Mouse (Mus musculus): ENCODE results near the gene Cul1. TPM values are rescaled to one million over a fixed set of nuclear protein-coding genes. Genes with fewer than 3 reads are reported as not detected.

Gene Cul1
- polyA plus RNA-seq, 1 experiment from 2014 or later, result 132 TPM

DNA sequence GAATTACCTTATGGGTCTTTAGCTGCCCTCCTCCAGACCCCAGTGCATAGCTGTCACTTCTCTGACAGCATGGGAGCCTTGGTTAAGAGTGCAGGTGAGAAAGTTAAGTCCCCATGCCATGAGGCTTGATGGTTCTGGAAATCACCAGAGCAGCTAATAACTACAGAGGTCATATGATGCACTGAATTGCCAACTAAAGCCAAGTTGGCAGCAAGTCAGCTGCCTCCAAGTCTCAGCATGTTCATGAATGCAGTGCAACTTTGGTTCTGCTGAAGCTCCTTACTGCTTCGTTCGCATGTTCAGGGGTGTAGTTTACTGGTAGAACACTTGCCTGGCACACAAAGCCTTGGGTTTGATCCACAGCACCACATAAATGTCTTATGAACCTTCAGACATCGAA is 69.2 kb downstream of the Cul1 start:
- 96% methylated on average over 3 of the region's 3 CpGs for WGBS
- no peak for ATAC-seq (ENCODE audit: low read depth)
- H3K9ac ChIP-seq (ENCODE audit: low read depth, low read length), result no peak overlapping the region
- H3K9me3 ChIP-seq (ENCODE audit: control insufficient read depth, low read length), result no peaks in the 10 kb centered on the region
- peaks cover 93% of the 10 kb centered on the region for H3K36me3 ChIP-seq (ENCODE audit: control insufficient read depth, insufficient read depth, low read length)
- no peaks in the 10 kb centered on the region for H3K27me3 ChIP-seq (replicated peaks; ENCODE audit: control insufficient read depth, insufficient read depth, low read length)
- no peak for DNase-seq (ENCODE audit: low spot score)
- no peak overlapping the region for H3K4me3 ChIP-seq (ENCODE audit: low read depth, low read length)
- H3K4me2 ChIP-seq (ENCODE audit: low read depth, low read length), result no peak overlapping the region
- H3K27ac ChIP-seq (replicated peaks; ENCODE audit: low read depth, low read length), result no peak overlapping the region
- H3K4me1 ChIP-seq (ENCODE audit: control insufficient read depth, insufficient read depth, low read length), result no peaks in the 10 kb centered on the region

DNA sequence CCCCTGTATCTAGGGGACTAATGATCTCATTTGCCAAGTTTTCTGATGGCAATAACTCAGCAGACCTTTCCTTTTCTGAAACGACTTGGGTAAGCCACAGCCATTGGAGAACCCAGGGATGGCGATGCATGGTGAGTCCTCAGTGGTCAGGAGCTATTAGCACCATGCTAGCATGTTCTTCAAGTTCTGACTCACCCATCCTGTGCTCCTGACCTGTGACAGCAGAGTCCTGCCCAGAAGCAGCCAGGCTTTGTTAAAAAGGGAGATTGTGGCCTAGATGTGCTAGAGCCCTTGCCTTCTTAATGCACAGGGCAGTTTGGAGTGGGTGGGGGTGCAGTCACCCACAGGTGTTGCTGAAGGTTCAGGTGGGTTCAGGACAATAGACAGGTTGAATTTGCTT is 71.8 kb downstream of the Cul1 start:
- Histone ChIP-seq H3K4me3 (ENCODE audit: low read depth, low read length) (no peak overlapping the region), H3K36me3 (ENCODE audit: control insufficient read depth, insufficient read depth, low read length) (peaks cover 95% of the 10 kb centered on the region), H3K4me2 (ENCODE audit: low read depth, low read length) (no peak overlapping the region), H3K27me3 (replicated peaks; ENCODE audit: control insufficient read depth, insufficient read depth, low read length) (no peaks in the 10 kb centered on the region), H3K9ac (ENCODE audit: low read depth, low read length) (no peak overlapping the region), H3K4me1 (ENCODE audit: control insufficient read depth, insufficient read depth, low read length) (no peaks in the 10 kb centered on the region), H3K27ac (replicated peaks; ENCODE audit: low read depth, low read length) (no peak overlapping the region), H3K9me3 (ENCODE audit: control insufficient read depth, low read length) (no peaks in the 10 kb centered on the region)
- 91% methylated on average over 2 of the region's 2 CpGs for WGBS
- DNase-seq (ENCODE audit: low spot score), result no peak
- no peak for ATAC-seq (ENCODE audit: low read depth)

DNA sequence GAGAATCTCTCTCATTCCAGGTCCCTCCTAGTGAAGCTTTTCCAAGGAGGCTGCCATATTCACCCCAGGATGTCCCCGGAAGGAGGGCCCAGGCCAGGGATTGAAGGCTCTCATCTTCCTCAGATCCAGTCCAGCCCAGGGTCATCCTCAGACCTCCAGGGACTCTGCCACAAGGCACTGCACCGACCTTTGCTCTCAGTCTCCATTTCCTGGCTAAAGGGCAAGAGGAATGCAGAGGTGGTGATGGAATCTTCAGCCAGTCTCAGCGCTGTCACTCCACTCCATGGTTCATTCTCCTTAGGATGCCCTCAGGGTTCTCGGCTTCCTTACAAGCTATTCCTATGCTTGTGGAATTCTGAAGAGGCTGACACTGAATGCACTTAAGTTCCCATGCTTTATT is 73.2 kb downstream of the Cul1 start:
- Histone ChIP-seq H3K36me3 (ENCODE audit: control insufficient read depth, insufficient read depth, low read length) (peaks cover 97% of the 10 kb centered on the region), H3K27me3 (replicated peaks; ENCODE audit: control insufficient read depth, insufficient read depth, low read length) (no peaks in the 10 kb centered on the region), H3K9me3 (ENCODE audit: control insufficient read depth, low read length) (no peaks in the 10 kb centered on the region), H3K4me3 (ENCODE audit: low read depth, low read length) (no peak overlapping the region), H3K27ac (replicated peaks; ENCODE audit: low read depth, low read length) (no peak overlapping the region), H3K4me2 (ENCODE audit: low read depth, low read length) (no peak overlapping the region), H3K9ac (ENCODE audit: low read depth, low read length) (no peak overlapping the region), H3K4me1 (ENCODE audit: control insufficient read depth, insufficient read depth, low read length) (no peaks in the 10 kb centered on the region)
- ATAC-seq (ENCODE audit: low read depth) (no peak), DNase-seq (ENCODE audit: low spot score) (no peak)
- 63% methylated on average over 4 of the region's 4 CpGs for WGBS

DNA sequence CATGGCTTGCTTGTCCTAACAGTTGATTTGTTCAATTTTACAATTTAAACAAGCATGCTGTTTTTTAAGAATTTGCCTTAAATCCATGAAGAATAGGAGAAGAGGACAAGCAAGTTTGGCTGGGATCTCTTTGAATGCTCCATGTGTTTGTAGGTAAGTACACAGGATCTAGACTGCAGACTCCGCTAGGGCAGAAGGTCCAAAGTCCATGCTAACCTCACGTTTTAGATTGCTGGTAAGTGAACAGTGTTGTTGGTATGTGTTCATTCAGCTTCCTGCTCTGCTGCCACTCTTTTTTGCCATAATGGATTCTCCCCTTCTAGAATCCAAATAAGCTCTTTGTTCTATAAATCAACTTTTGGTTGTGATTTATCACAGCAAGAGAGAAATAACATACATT is 73.9 kb downstream of the Cul1 start:
- Histone ChIP-seq H3K4me1 (ENCODE audit: control insufficient read depth, insufficient read depth, low read length) (no peaks in the 10 kb centered on the region), H3K36me3 (ENCODE audit: control insufficient read depth, insufficient read depth, low read length) (peaks cover 95% of the 10 kb centered on the region), H3K4me3 (ENCODE audit: low read depth, low read length) (no peak overlapping the region), H3K4me2 (ENCODE audit: low read depth, low read length) (no peak overlapping the region), H3K9ac (ENCODE audit: low read depth, low read length) (no peak overlapping the region), H3K9me3 (ENCODE audit: control insufficient read depth, low read length) (no peaks in the 10 kb centered on the region), H3K27ac (replicated peaks; ENCODE audit: low read depth, low read length) (no peak overlapping the region), H3K27me3 (replicated peaks; ENCODE audit: control insufficient read depth, insufficient read depth, low read length) (no peaks in the 10 kb centered on the region)
- DNase-seq (ENCODE audit: low spot score) (no peak), ATAC-seq (ENCODE audit: low read depth) (no peak)
- 75% methylated on average over 2 of the region's 2 CpGs for WGBS

DNA sequence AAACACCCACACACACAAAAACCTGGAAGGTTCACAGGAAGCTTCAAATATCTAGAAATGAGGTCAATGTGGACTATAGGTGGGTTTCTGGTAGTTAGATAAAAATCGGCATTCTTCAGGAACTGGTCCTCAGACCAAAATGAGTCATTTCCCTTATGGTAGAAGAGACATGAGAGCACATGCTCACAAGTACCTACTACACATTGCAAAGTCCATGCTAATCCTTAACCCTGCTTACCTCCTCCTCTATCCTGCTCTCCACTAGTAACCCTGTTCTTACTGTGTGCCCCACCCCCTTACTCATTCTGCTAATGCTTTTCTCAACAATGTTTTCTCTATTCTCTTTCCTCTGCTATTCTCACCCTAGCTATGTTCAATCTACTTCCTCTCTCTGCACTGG is 74.5 kb downstream of the Cul1 start:
- DNase-seq (ENCODE audit: low spot score) (no peak), ATAC-seq (ENCODE audit: low read depth) (no peak)
- Histone ChIP-seq H3K9ac (ENCODE audit: low read depth, low read length) (no peak overlapping the region), H3K36me3 (ENCODE audit: control insufficient read depth, insufficient read depth, low read length) (peaks cover 96% of the 10 kb centered on the region), H3K27me3 (replicated peaks; ENCODE audit: control insufficient read depth, insufficient read depth, low read length) (no peaks in the 10 kb centered on the region), H3K4me2 (ENCODE audit: low read depth, low read length) (no peak overlapping the region), H3K9me3 (ENCODE audit: control insufficient read depth, low read length) (no peaks in the 10 kb centered on the region), H3K4me1 (ENCODE audit: control insufficient read depth, insufficient read depth, low read length) (no peaks in the 10 kb centered on the region), H3K27ac (replicated peaks; ENCODE audit: low read depth, low read length) (no peak overlapping the region), H3K4me3 (ENCODE audit: low read depth, low read length) (no peak overlapping the region)
- 85% methylated on average over 1 of the region's 1 CpGs for WGBS

GRCm38 (mm10) chr6:47532547-47532946 is 79.3 kb downstream of the Cul1 start:
- Histone ChIP-seq H3K27me3 (replicated peaks; ENCODE audit: control insufficient read depth, insufficient read depth, low read length) (no peaks in the 10 kb centered on the region), H3K4me2 (ENCODE audit: low read depth, low read length) (no peak overlapping the region), H3K9me3 (ENCODE audit: control insufficient read depth, low read length) (no peaks in the 10 kb centered on the region), H3K4me1 (ENCODE audit: control insufficient read depth, insufficient read depth, low read length) (no peaks in the 10 kb centered on the region), H3K9ac (ENCODE audit: low read depth, low read length) (no peak overlapping the region), H3K4me3 (ENCODE audit: low read depth, low read length) (no peak overlapping the region), H3K36me3 (ENCODE audit: control insufficient read depth, insufficient read depth, low read length) (peaks cover 90% of the 10 kb centered on the region), H3K27ac (replicated peaks; ENCODE audit: low read depth, low read length) (0 out of 2 replicates have a peak overlapping the region, but pooled peaks have one; percentile 6)
- DNase-seq (ENCODE audit: low spot score) (no peak), ATAC-seq (ENCODE audit: low read depth) (no peak)
- 56% methylated on average over 1 of the region's 1 CpGs for WGBS

DNA sequence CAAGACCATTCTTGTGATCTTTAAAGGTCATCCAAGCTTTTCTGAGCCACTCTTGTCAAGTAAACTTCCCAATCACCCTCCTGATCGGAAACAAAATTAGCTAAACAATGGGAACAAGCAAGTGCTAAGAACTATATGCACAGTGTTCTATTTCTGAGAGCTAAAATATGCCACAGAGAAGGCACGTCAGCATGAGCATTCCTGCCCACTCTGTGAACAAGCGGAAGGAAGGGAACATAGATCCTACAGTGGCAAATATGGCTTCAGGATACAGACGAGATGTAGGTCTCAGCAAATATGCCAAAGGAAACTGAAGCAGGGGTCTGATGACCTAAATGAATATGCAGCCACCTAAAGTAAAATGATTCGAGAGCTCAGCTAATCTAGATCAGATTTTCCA is 82.1 kb downstream of the Cul1 start:
- Histone ChIP-seq H3K4me3 (ENCODE audit: low read depth, low read length) (no peak overlapping the region), H3K9me3 (ENCODE audit: control insufficient read depth, low read length) (no peaks in the 10 kb centered on the region), H3K36me3 (ENCODE audit: control insufficient read depth, insufficient read depth, low read length) (peaks cover 66% of the 10 kb centered on the region), H3K9ac (ENCODE audit: low read depth, low read length) (no peak overlapping the region), H3K4me2 (ENCODE audit: low read depth, low read length) (no peak overlapping the region), H3K27me3 (replicated peaks; ENCODE audit: control insufficient read depth, insufficient read depth, low read length) (no peaks in the 10 kb centered on the region), H3K27ac (replicated peaks; ENCODE audit: low read depth, low read length) (no peak overlapping the region), H3K4me1 (ENCODE audit: control insufficient read depth, insufficient read depth, low read length) (no peaks in the 10 kb centered on the region)
- WGBS, result 81% methylated on average over 5 of the region's 5 CpGs
- DNase-seq (ENCODE audit: low spot score) (no peak), ATAC-seq (ENCODE audit: low read depth) (no peak)

GRCm38 (mm10) chr6:47552280-47552679 is 99.1 kb downstream of the Cul1 start:
- no peak overlapping the region for H3K4me2 ChIP-seq (ENCODE audit: low read depth, low read length)
- H3K9me3 ChIP-seq (ENCODE audit: control insufficient read depth, low read length), result no peaks in the 10 kb centered on the region
- H3K27me3 ChIP-seq (replicated peaks; ENCODE audit: control insufficient read depth, insufficient read depth, low read length), result no peaks in the 10 kb centered on the region
- H3K27ac ChIP-seq (replicated peaks; ENCODE audit: low read depth, low read length), result no peak overlapping the region
- H3K4me3 ChIP-seq (ENCODE audit: low read depth, low read length), result no peak overlapping the region
- H3K9ac ChIP-seq (ENCODE audit: low read depth, low read length), result no peak overlapping the region
- H3K4me1 ChIP-seq (ENCODE audit: control insufficient read depth, insufficient read depth, low read length), result no peaks in the 10 kb centered on the region
- ATAC-seq (ENCODE audit: low read depth) (no peak), DNase-seq (ENCODE audit: low spot score) (no peak)
- WGBS, result 89% methylated on average over 4 of the region's 4 CpGs
- H3K36me3 ChIP-seq (ENCODE audit: control insufficient read depth, insufficient read depth, low read length), result peaks cover 92% of the 10 kb centered on the region

GRCm38 (mm10) chr6:47559287-47559686 is 106.1 kb downstream of the Cul1 start:
- H3K4me1 ChIP-seq (ENCODE audit: control insufficient read depth, insufficient read depth, low read length), result no peaks in the 10 kb centered on the region
- H3K36me3 ChIP-seq (ENCODE audit: control insufficient read depth, insufficient read depth, low read length), result peaks cover 83% of the 10 kb centered on the region
- no peak overlapping the region for H3K27ac ChIP-seq (replicated peaks; ENCODE audit: low read depth, low read length)
- H3K4me3 ChIP-seq (ENCODE audit: low read depth, low read length), result no peak overlapping the region
- H3K9ac ChIP-seq (ENCODE audit: low read depth, low read length), result no peak overlapping the region
- ATAC-seq (ENCODE audit: low read depth) (no peak), DNase-seq (ENCODE audit: low spot score) (no peak)
- WGBS, result 77% methylated on average over 2 of the region's 2 CpGs
- no peak overlapping the region for H3K4me2 ChIP-seq (ENCODE audit: low read depth, low read length)
- H3K27me3 ChIP-seq (replicated peaks; ENCODE audit: control insufficient read depth, insufficient read depth, low read length), result no peaks in the 10 kb centered on the region
- no peaks in the 10 kb centered on the region for H3K9me3 ChIP-seq (ENCODE audit: control insufficient read depth, low read length)

Data from embryonic facial prominence, embryonic 14.5 days (tissue).